Mouse (Mus musculus): ENCODE measurements around the gene Ptprr. TPM values are rescaled to one million over a fixed set of nuclear protein-coding genes. Genes with fewer than 3 reads are reported as not detected.
A peak's percentile ranks its signal among the peaks of the same experiment; 100 is the strongest.

Gene Ptprr
- total and polyA plus RNA-seq, 2 experiments from 2014 or later: 23.8 to 25.1 TPM

- Histone ChIP-seq H3K27me3 (ENCODE audit: insufficient read depth, low read length) (0 out of 2 replicates have a peak, but pooled peaks cover 6% of the 10 kb centered on the region), H3K36me3 (ENCODE audit: insufficient read depth, low read length) (no peaks in the 10 kb centered on the region), H3K4me3 (ENCODE audit: low read depth, low read length) (no peak overlapping the region), H3K4me2 (ENCODE audit: low read depth, low read length, poor library complexity, severe bottlenecking) (no peak overlapping the region), H3K4me1 (ENCODE audit: insufficient read depth, low read length) (no peaks in the 10 kb centered on the region; the same call in 1 of the 2 replicates), H3K9me3 (ENCODE audit: low read length) (no peaks in the 10 kb centered on the region), H3K27ac (ENCODE audit: low read depth, low read length) (no peak overlapping the region), H3K9ac (replicated peaks; ENCODE audit: low read length, poor library complexity, severe bottlenecking) (no peak overlapping the region)
- ATAC-seq (ENCODE audit: low FRiP score) (no peak), DNase-seq (ENCODE audit: low spot score) (no peak)
- 87% methylated on average over 4 of the region's 4 CpGs for WGBS
- TF ChIP-seq CTCF (IDR thresholded peaks at IDR 0.05): no peak
These were observed 278.4 kb downstream of the Ptprr start for GRCm38 (mm10) chr10:116296439-116296838.

- no peak overlapping the region for H3K4me2 ChIP-seq (ENCODE audit: low read depth, low read length, poor library complexity, severe bottlenecking)
- no peak for TF ChIP-seq CTCF (IDR thresholded peaks at IDR 0.05)
- H3K4me3 ChIP-seq (ENCODE audit: low read depth, low read length): no peak overlapping the region
- no peaks in the 10 kb centered on the region for H3K9me3 ChIP-seq (ENCODE audit: low read length)
- no peaks in the 10 kb centered on the region for H3K36me3 ChIP-seq (ENCODE audit: insufficient read depth, low read length)
- ATAC-seq (ENCODE audit: low FRiP score) (no peak), DNase-seq (ENCODE audit: low spot score) (no peak)
- H3K9ac ChIP-seq (replicated peaks; ENCODE audit: low read length, poor library complexity, severe bottlenecking): no peak overlapping the region
- no peak overlapping the region for H3K27ac ChIP-seq (ENCODE audit: low read depth, low read length)
- H3K27me3 ChIP-seq (ENCODE audit: insufficient read depth, low read length): 0 out of 2 replicates have a peak, but pooled peaks cover 6% of the 10 kb centered on the region
- 86% methylated on average over 12 of the region's 12 CpGs for WGBS
- H3K4me1 ChIP-seq (ENCODE audit: insufficient read depth, low read length): no peaks in the 10 kb centered on the region; the same call in 1 of the 2 replicates
These were observed 279.8 kb downstream of the Ptprr start for GRCm38 (mm10) chr10:116297854-116298253.

- H3K9me3 ChIP-seq (ENCODE audit: low read length): no peaks in the 10 kb centered on the region
- ATAC-seq (ENCODE audit: low FRiP score) (no peak), DNase-seq (ENCODE audit: low spot score) (no peak)
- no peak for TF ChIP-seq CTCF (IDR thresholded peaks at IDR 0.05)
- no peaks in the 10 kb centered on the region for H3K36me3 ChIP-seq (ENCODE audit: insufficient read depth, low read length)
- H3K27ac ChIP-seq (ENCODE audit: low read depth, low read length): no peak overlapping the region
- 0 out of 2 replicates have a peak, but pooled peaks cover 6% of the 10 kb centered on the region for H3K27me3 ChIP-seq (ENCODE audit: insufficient read depth, low read length)
- H3K4me1 ChIP-seq (ENCODE audit: insufficient read depth, low read length): no peaks in the 10 kb centered on the region; the same call in 1 of the 2 replicates
- H3K4me3 ChIP-seq (ENCODE audit: low read depth, low read length): peak overlapping the region; percentile 50
- H3K9ac ChIP-seq (replicated peaks; ENCODE audit: low read length, poor library complexity, severe bottlenecking): peak overlapping the region; percentile 57
- H3K4me2 ChIP-seq (ENCODE audit: low read depth, low read length, poor library complexity, severe bottlenecking): peak overlapping the region; percentile 99
- WGBS: 25% methylated on average over 7 of the region's 7 CpGs
These were observed 282.8 kb downstream of the Ptprr start for GRCm38 (mm10) chr10:116300824-116301223.

GRCm38 (mm10) chr10:116301258-116301657 is 283.2 kb downstream of the Ptprr start:
- H3K27me3 ChIP-seq (ENCODE audit: insufficient read depth, low read length): 0 out of 2 replicates have a peak, but pooled peaks cover 6% of the 10 kb centered on the region
- no peaks in the 10 kb centered on the region for H3K36me3 ChIP-seq (ENCODE audit: insufficient read depth, low read length)
- H3K4me2 ChIP-seq (ENCODE audit: low read depth, low read length, poor library complexity, severe bottlenecking): peak overlapping the region; percentile 99
- no peak overlapping the region for H3K27ac ChIP-seq (ENCODE audit: low read depth, low read length)
- H3K9ac ChIP-seq (replicated peaks; ENCODE audit: low read length, poor library complexity, severe bottlenecking): peak overlapping the region; percentile 57
- DNase-seq (ENCODE audit: low spot score) (peak; percentile 17), ATAC-seq (ENCODE audit: low FRiP score) (peak; percentile 49; the same call in 1 of the 2 replicates)
- no peaks in the 10 kb centered on the region; the same call in 1 of the 2 replicates for H3K4me1 ChIP-seq (ENCODE audit: insufficient read depth, low read length)
- H3K4me3 ChIP-seq (ENCODE audit: low read depth, low read length): peak overlapping the region; percentile 50
- H3K9me3 ChIP-seq (ENCODE audit: low read length): no peaks in the 10 kb centered on the region
- no peak for TF ChIP-seq CTCF (IDR thresholded peaks at IDR 0.05)
- WGBS: under 1% methylated on average over 28 of the region's 36 CpGs

- no peaks in the 10 kb centered on the region for H3K9me3 ChIP-seq (ENCODE audit: low read length)
- H3K36me3 ChIP-seq (ENCODE audit: insufficient read depth, low read length): no peaks in the 10 kb centered on the region
- 0 out of 2 replicates have a peak, but pooled peaks cover 6% of the 10 kb centered on the region for H3K27me3 ChIP-seq (ENCODE audit: insufficient read depth, low read length)
- H3K27ac ChIP-seq (ENCODE audit: low read depth, low read length): no peak overlapping the region
- no peak for TF ChIP-seq CTCF (IDR thresholded peaks at IDR 0.05)
- H3K4me1 ChIP-seq (ENCODE audit: insufficient read depth, low read length): no peaks in the 10 kb centered on the region; the same call in 1 of the 2 replicates
- H3K4me3 ChIP-seq (ENCODE audit: low read depth, low read length): no peak overlapping the region
- no peak overlapping the region for H3K4me2 ChIP-seq (ENCODE audit: low read depth, low read length, poor library complexity, severe bottlenecking)
- H3K9ac ChIP-seq (replicated peaks; ENCODE audit: low read length, poor library complexity, severe bottlenecking): no peak overlapping the region
- 94% methylated on average over 4 of the region's 4 CpGs for WGBS
- DNase-seq (ENCODE audit: low spot score) (no peak), ATAC-seq (ENCODE audit: low FRiP score) (no peak)
These were observed 286.3 kb downstream of the Ptprr start for GRCm38 (mm10) chr10:116304355-116304754.

GRCm38 (mm10) chr10:116309460-116309859 is 291.4 kb downstream of the Ptprr start:
- WGBS: 85% methylated on average over 2 of the region's 2 CpGs
- Histone ChIP-seq H3K4me1 (ENCODE audit: insufficient read depth, low read length) (no peaks in the 10 kb centered on the region), H3K9me3 (ENCODE audit: low read length) (no peaks in the 10 kb centered on the region), H3K27ac (ENCODE audit: low read depth, low read length) (no peak overlapping the region), H3K4me3 (ENCODE audit: low read depth, low read length) (no peak overlapping the region), H3K36me3 (ENCODE audit: insufficient read depth, low read length) (no peaks in the 10 kb centered on the region), H3K27me3 (ENCODE audit: insufficient read depth, low read length) (no peaks in the 10 kb centered on the region), H3K9ac (replicated peaks; ENCODE audit: low read length, poor library complexity, severe bottlenecking) (no peak overlapping the region), H3K4me2 (ENCODE audit: low read depth, low read length, poor library complexity, severe bottlenecking) (no peak overlapping the region)
- DNase-seq (ENCODE audit: low spot score) (no peak), ATAC-seq (ENCODE audit: low FRiP score) (no peak)
- no peak for TF ChIP-seq CTCF (IDR thresholded peaks at IDR 0.05)

Measured in midbrain, postnatal 0 days (tissue).